Mouse (Mus musculus) liver, embryonic 14.5 days (tissue): ENCODE results near the gene Kremen2. TPM values are rescaled to one million over a fixed set of nuclear protein-coding genes. Genes with fewer than 3 reads are reported as not detected.

Experiments
- ATAC-seq: fragments of 200-750 bp; cut with Nextera tagmentation; 2 replicates; pipeline ENCODE4 v1.8.0; 2017; ENCODE audit warnings: moderate number of reproducible peaks, mild to moderate bottlenecking, moderate library complexity; ENCODE audit not compliant: insufficient read depth
- DNase-seq, 3 experiments: peaks; one replicate each; pipeline ENCODE4 v3.0.0-alpha.2; 2012 to 2013; ENCODE audit warnings: low read depth in 3 of 3, low spot score in 3 of 3
- H3K27ac ChIP-seq: fragments of 300-500 bp; sonication (generic); 2 replicates; pipeline ENCODE4 v1.5.1; 2014; ENCODE audit warnings: moderate library complexity, mild to moderate bottlenecking, control low read depth, inconsistent platforms
- H3K27me3 ChIP-seq: fragments of 300-500 bp; sonication (generic); 2 replicates; pipeline ENCODE4 v1.6.1; 2014; ENCODE audit warnings: mild to moderate bottlenecking, low read length, moderate library complexity; ENCODE audit not compliant: control insufficient read depth, insufficient read depth
- H3K36me3 ChIP-seq: fragments of 300-500 bp; sonication (generic); replicated peaks from 2 replicates; pipeline ENCODE4 v1.6.1; 2014; ENCODE audit warnings: low read depth; ENCODE audit not compliant: control insufficient read depth, insufficient read depth
- H3K4me1 ChIP-seq, 2 experiments: fragments of 200-500 bp in 1 of 2; fragments of 300-500 bp in 1 of 2; sonication (generic) in 1 of 2; replicated peaks; 2 replicates each; pipeline ENCODE4 v1.6.1; 2012 to 2014; ENCODE audit warnings: antibody characterized with exemption in 1 of 2, inconsistent platforms in 1 of 2, low read length in 1 of 2; ENCODE audit not compliant: control insufficient read depth in 2 of 2, insufficient read depth in 2 of 2
- H3K4me2 ChIP-seq: fragments of 300-500 bp; sonication (generic); 2 replicates; pipeline ENCODE4 v1.6.1; 2014; ENCODE audit warnings: low read depth, mild to moderate bottlenecking, control low read depth, moderate library complexity
- H3K4me3 ChIP-seq, 2 experiments: fragments of 200-500 bp in 1 of 2; fragments of 300-500 bp in 1 of 2; sonication (generic) in 1 of 2; 2 replicates each; pipeline ENCODE4 v1.5.1; 2012 to 2014; ENCODE audit warnings: low read depth in 2 of 2, low read length in 2 of 2, mild to moderate bottlenecking in 2 of 2, control low read depth in 1 of 2, inconsistent platforms in 1 of 2, moderate library complexity in 1 of 2; ENCODE audit not compliant: insufficient read depth in 1 of 2
- H3K9ac ChIP-seq: fragments of 300-500 bp; sonication (generic); replicated peaks from 2 replicates; pipeline ENCODE4 v1.6.1; 2014; ENCODE audit warnings: mild to moderate bottlenecking, control low read depth, moderate library complexity
- H3K9me3 ChIP-seq: fragments of 300-500 bp; sonication (generic); 2 replicates; pipeline ENCODE4 v1.6.1; 2016; ENCODE audit warnings: low read length, mixed read lengths; ENCODE audit not compliant: control insufficient read depth
- CTCF ChIP-seq: IDR thresholded peaks from 2 replicates; pipeline ENCODE4 v1.5.1; 2016; ENCODE audit warnings: antibody characterized with exemption, low read depth, control low read depth
- EP300 ChIP-seq: IDR thresholded peaks from 2 replicates; pipeline ENCODE4 v1.6.1; 2016; ENCODE audit warnings: antibody characterized with exemption, low read depth
- WGBS: fragments of 180-500 bp; shearing (Covaris S2); extraction: QIAGEN DNeasy Blood & Tissue Kit; methylation state at CpG from one replicate; pipeline ENCODE4 v1.1.7; 2014; ENCODE audit not compliant: insufficient replicate concordance; 5-methylcytosine and 5-hydroxymethylcytosine counted together
- polyA plus RNA-seq, 2 experiments: library from polyadenylated mRNA; depleted of rRNA in 1 of 2; stranded (reverse) in 1 of 2; unstranded in 1 of 2; fragments of >200 nt; fragmentation: Nextera tagmentation in 1 of 2; extraction: Ambion mirVana in 1 of 2; gene quantifications; 2 replicates each; pipeline versions ENCODE4 v1.2.1 to v1.2.3; 2012 to 2014

The Kremen2 gene
- polyA plus RNA-seq, 2 experiments, result 0.02 TPM; not detected in 1

DNA sequence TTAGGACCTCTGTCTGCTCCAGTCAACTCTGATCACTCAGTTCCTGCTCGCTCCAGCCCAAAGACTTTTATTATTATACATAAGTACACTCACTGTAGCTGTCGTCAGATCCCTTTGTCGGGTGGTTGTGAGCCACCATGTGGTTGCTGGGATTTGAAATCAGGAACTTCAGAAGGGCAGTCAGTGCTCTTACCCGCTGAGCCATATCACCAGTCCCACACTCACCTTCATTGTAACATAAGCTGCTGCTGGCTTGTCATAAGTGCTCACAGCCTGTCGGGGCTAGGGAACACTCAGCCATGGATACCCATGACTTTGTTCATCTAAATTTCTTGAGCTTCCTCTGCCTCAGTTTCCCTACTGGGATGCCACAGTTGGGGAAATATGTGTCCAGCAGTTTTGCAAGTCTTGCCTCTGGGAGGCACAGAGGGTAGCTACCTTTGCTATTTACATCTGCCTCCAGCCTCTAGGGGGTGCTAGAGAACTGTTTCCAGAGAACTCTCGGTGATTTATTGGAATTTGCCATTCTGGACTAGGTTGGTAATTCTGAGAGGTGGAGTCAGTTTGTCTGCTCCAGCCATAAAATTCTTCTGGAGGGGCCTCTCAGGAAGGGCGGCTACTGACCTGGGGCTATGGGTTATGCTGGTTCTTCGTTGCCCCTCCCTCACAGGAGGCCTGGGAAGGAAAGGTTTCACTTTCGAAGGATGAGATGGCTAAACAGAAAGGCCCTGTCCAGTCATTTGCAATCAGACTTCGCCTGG lies 3.2 kb upstream of the Kremen2 start:
- Histone ChIP-seq H3K4me1 (peaks cover 0 to 3% of the 10 kb centered on the region in 2 experiments; a peak in 1 of 4 replicates), H3K9ac (no peak overlapping the region; the same call in 1 of the 2 replicates), H3K27me3 (peaks cover 33% of the 10 kb centered on the region), H3K9me3 (no peaks in the 10 kb centered on the region), H3K27ac (no peak overlapping the region), H3K36me3 (no peaks in the 10 kb centered on the region), H3K4me3 (peak overlapping the region; percentile 26 to 34; a peak in 1 of 4 replicates), H3K4me2 (peak overlapping the region; percentile 49)
- 26% methylated on average over 10 of the region's 10 CpGs for WGBS
- TF ChIP-seq EP300 (no peak), CTCF (peak; percentile 86)
- DNase-seq, result peak; percentile 62 to 65 (median 62)
- peak; percentile 27; the same call in 1 of the 2 replicates for ATAC-seq

DNA sequence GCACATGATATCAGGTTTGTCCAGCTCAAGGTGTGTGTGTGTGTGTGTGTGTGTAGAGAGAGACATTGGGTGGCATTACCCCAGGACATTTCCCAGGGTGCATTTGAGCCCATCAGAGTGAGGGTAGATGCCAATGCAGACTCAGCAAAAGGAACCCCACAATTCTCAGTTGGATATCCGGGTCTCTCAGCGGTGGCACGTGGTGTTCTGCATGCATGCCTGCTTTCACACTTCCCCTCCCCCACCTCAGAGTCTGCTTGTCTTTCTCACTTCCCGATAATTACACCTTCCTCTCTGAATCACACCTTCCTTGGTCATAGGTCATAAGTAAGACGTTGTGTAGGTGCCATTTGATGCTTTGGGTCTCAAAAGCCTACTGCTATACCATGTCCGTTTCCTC lies 2.4 kb upstream of the Kremen2 start:
- no peak for DNase-seq
- H3K9me3 ChIP-seq, result no peaks in the 10 kb centered on the region
- peaks cover 41% of the 10 kb centered on the region for H3K27me3 ChIP-seq
- no peak for ATAC-seq
- no peak overlapping the region for H3K4me2 ChIP-seq
- H3K4me1 ChIP-seq, result peaks cover 0 to 3% of the 10 kb centered on the region in 2 experiments; a peak in 1 of 4 replicates
- no peak overlapping the region for H3K27ac ChIP-seq
- H3K9ac ChIP-seq, result no peak overlapping the region
- TF ChIP-seq EP300 (no peak), CTCF (no peak)
- WGBS, result 18% methylated on average over 6 of the region's 6 CpGs
- no peaks in the 10 kb centered on the region for H3K36me3 ChIP-seq
- H3K4me3 ChIP-seq, result no peak overlapping the region

DNA sequence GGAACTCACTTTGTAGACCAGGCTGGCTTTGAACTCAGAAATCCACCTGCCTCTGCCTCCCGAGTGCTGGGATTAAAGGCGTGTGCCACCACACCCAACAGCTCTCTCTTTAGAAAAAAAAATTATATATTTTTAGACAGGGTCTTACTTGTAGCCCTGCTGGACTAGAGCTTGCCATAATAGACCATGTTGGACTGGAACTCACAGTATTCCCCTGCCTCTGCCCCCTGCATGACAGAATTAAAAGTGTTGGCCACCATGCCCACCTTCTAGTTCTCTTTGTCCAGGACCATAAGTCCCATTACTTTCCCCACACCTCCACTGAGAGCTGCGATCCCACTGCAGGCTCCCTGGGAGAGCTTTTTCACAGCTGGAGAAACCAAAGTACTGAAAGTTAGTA lies 1.8 kb upstream of the Kremen2 start:
- peaks cover 0 to 3% of the 10 kb centered on the region in 2 experiments; a peak in 1 of 4 replicates for H3K4me1 ChIP-seq
- peaks cover 47% of the 10 kb centered on the region for H3K27me3 ChIP-seq
- H3K4me3 ChIP-seq, result no peak overlapping the region
- ATAC-seq, result no peak
- H3K4me2 ChIP-seq, result no peak overlapping the region
- no peak overlapping the region for H3K9ac ChIP-seq
- no peak overlapping the region for H3K27ac ChIP-seq
- 50% methylated on average over 3 of the region's 3 CpGs for WGBS
- no peak for TF ChIP-seq EP300
- TF ChIP-seq CTCF, result no peak
- no peaks in the 10 kb centered on the region for H3K9me3 ChIP-seq
- no peaks in the 10 kb centered on the region for H3K36me3 ChIP-seq
- DNase-seq, result no peak

DNA sequence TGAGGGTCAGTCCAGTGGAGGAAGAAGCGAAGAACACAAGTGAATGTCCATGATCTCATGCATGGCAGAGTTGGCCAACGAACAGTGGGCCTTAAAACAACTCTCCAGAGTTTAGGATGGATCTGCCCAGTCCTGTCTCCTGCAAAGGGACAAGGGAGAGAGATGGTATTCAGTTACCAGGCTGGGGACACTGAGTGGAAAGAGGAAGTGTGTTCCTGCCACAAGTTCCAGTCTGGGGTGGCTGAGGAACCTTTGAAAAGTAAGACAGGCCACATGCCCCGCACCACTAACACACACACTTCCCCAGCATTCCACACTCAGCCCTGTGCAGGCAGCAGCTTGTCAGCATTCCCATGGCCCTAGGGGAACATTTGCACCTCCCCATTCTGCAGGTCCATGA lies 1.1 kb upstream of the Kremen2 start:
- H3K4me3 ChIP-seq, result no peak overlapping the region
- H3K9me3 ChIP-seq, result no peaks in the 10 kb centered on the region
- no peak overlapping the region for H3K27ac ChIP-seq
- no peaks in the 10 kb centered on the region for H3K36me3 ChIP-seq
- H3K9ac ChIP-seq, result no peak overlapping the region
- ATAC-seq (no peak), DNase-seq (no peak)
- TF ChIP-seq CTCF (no peak), EP300 (no peak)
- WGBS, result 42% methylated on average over 3 of the region's 3 CpGs
- H3K4me1 ChIP-seq, result peaks cover 0 to 3% of the 10 kb centered on the region in 2 experiments; a peak in 1 of 4 replicates
- H3K27me3 ChIP-seq, result peaks cover 54% of the 10 kb centered on the region
- H3K4me2 ChIP-seq, result no peak overlapping the region

DNA sequence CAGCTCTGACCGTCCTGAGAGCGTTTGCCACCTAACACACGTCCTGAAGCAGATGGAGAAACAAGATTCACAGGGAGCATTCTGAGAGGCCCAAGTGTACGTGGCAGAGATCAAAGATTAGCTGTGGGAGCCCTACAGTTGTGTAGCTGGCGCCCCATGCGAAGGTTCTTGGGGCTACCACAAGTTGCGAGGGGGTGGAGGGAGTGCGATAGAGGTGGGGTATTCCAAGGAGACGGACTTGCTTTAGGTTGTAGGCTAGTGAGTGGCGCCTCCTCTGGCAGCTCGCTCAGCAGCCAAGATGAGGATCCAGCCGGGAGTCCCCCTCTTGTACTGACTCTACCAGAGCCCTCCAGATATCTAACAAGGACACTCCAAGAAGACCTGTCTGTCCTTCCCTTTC lies 678 bp upstream of the Kremen2 start:
- no peaks in the 10 kb centered on the region for H3K9me3 ChIP-seq
- peaks cover 58% of the 10 kb centered on the region for H3K27me3 ChIP-seq
- DNase-seq (no peak), ATAC-seq (no peak)
- H3K4me1 ChIP-seq, result peaks cover 0 to 5% of the 10 kb centered on the region in 2 experiments; a peak in 2 of 4 replicates
- WGBS, result 6% methylated on average over 12 of the region's 12 CpGs
- no peak overlapping the region for H3K9ac ChIP-seq
- TF ChIP-seq CTCF (peak; percentile 42), EP300 (no peak)
- no peak overlapping the region for H3K4me3 ChIP-seq
- H3K27ac ChIP-seq, result no peak overlapping the region
- no peaks in the 10 kb centered on the region for H3K36me3 ChIP-seq
- H3K4me2 ChIP-seq, result no peak overlapping the region
